Mouse (Mus musculus) lung, adult 2 months (tissue): Measurements from ENCODE around the gene Vcpkmt.

ENCODE experiments used
- CTCF ChIP-seq: fragments of 200-500 bp; IDR thresholded peaks from 2 replicates; pipeline ENCODE4 v1.5.1; 2011; ENCODE audit warnings: mild to moderate bottlenecking, low read length, control low read depth; ENCODE audit not compliant: insufficient read depth
- POLR2A ChIP-seq: fragments of 200-500 bp; IDR thresholded peaks from 2 replicates; pipeline ENCODE4 v1.6.1; 2011; ENCODE audit warnings: low read depth, mild to moderate bottlenecking, control low read depth, low read length, borderline replicate concordance; ENCODE audit errors: extremely low read depth

- TF ChIP-seq CTCF (no peak), POLR2A (no peak)
Observed at GRCm38 (mm10) chr12:69532530-69532929, 50.3 kb downstream of the Vcpkmt start.
